Mouse (Mus musculus) embryonic facial prominence, embryonic 10.5 days (tissue): Measurements from ENCODE around the gene Cbr3. TPM values are rescaled to one million over a fixed set of nuclear protein-coding genes. Genes with fewer than 3 reads are reported as not detected.
"Not testable (repeated sequence)": the region's sequence is repeated elsewhere in the genome, so short reads cannot be mapped to it uniquely, and the experiment has no call there.

Source experiments
- DNase-seq: peaks from one replicate; pipeline ENCODE4 v3.0.0-alpha.2; 2017; ENCODE audit warnings: low spot score
- H3K27ac ChIP-seq: fragments of 300-500 bp; sonication (generic); replicated peaks from 2 replicates; pipeline ENCODE4 v1.5.1; 2016; ENCODE audit warnings: mild to moderate bottlenecking
- H3K27me3 ChIP-seq: fragments of 300-500 bp; sonication (generic); replicated peaks from 2 replicates; pipeline ENCODE4 v1.6.1; 2016; ENCODE audit warnings: low read depth, mild to moderate bottlenecking; ENCODE audit not compliant: poor library complexity, severe bottlenecking
- H3K36me3 ChIP-seq: fragments of 300-500 bp; sonication (generic); replicated peaks from 2 replicates; pipeline ENCODE4 v1.6.1; 2016; ENCODE audit warnings: mild to moderate bottlenecking, moderate library complexity
- H3K4me1 ChIP-seq: fragments of 300-500 bp; sonication (generic); 2 replicates; pipeline ENCODE4 v1.6.1; 2016
- H3K4me3 ChIP-seq: fragments of 300-500 bp; sonication (generic); 2 replicates; pipeline ENCODE4 v1.5.1; 2016; ENCODE audit warnings: mild to moderate bottlenecking, moderate library complexity
- H3K9me3 ChIP-seq: fragments of 300-500 bp; sonication (generic); 2 replicates; pipeline ENCODE4 v1.6.1; 2016; ENCODE audit warnings: mild to moderate bottlenecking
- WGBS: fragments of 180-500 bp; shearing (Covaris S2); methylation state at CpG from one replicate; pipeline ENCODE4 v1.1.7; 2016; 5-methylcytosine and 5-hydroxymethylcytosine counted together
- polyA plus RNA-seq: library from polyadenylated mRNA; unstranded; fragments of >200 nt; fragmentation: Nextera tagmentation; extraction: Ambion mirVana; gene quantifications from 2 replicates; pipeline ENCODE4 v1.2.1, GENCODE M21; 2016

Cbr3 gene
- polyA plus RNA-seq, 1 experiment from 2014 or later: 0.62 TPM

DNA sequence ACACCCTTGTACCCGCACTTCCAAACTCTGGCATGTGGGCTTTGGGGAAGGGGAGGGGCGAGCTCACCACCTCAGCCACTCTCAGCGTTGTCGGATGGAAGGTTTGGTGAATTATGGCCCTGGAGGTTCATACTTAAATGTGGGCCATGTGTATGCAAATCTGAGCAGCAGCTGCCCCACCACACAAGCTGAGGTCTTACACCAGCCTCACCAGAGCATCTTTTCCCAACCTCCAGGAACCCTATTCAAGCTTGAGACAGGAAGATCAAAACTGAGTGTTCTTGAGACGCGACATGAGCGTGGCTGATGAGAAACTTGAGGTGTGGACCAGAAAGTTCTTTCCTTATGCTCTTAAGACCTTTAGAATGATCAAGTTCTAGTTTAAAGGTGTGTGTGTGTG lies 1.4 kb downstream of the Cbr3 start:
- 32% methylated on average over 7 of the region's 7 CpGs for WGBS
- H3K9me3 ChIP-seq: no peaks in the 10 kb centered on the region
- 0 out of 2 replicates have a peak overlapping the region, but pooled peaks have one; percentile 61 for H3K4me3 ChIP-seq
- H3K27me3 ChIP-seq: peaks cover 62% of the 10 kb centered on the region
- H3K27ac ChIP-seq: no peak overlapping the region
- no peaks in the 10 kb centered on the region for H3K36me3 ChIP-seq
- DNase-seq: peak; percentile 33
- H3K4me1 ChIP-seq: peaks cover 24% of the 10 kb centered on the region

DNA sequence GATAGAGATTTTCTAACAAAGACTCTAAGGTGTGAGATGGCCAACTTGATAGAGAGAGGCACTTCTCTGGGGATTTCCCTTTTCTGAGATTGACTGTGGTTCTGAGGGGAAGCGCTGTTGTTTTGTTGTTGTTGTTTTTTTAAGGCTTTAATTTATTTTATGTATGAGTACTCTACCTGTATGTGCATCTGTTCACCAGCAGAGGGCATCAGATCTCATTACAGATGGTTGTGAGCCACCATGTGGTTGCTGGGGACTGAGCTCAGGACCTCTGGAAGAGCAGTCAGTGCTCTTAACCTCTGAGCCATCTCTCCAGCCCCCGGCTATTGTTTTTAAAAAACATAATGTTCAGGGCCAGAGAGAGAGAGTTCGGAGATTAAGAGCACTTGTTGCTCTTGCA lies 2.8 kb downstream of the Cbr3 start:
- Histone ChIP-seq H3K4me1 (peaks cover 24% of the 10 kb centered on the region), H3K27me3 (peaks cover 53% of the 10 kb centered on the region)
- H3K9me3 ChIP-seq, H3K27ac ChIP-seq, H3K4me3 ChIP-seq, H3K36me3 ChIP-seq, DNase-seq: not testable (repeated sequence)
- 91% methylated on average over 3 of the region's 3 CpGs for WGBS

DNA sequence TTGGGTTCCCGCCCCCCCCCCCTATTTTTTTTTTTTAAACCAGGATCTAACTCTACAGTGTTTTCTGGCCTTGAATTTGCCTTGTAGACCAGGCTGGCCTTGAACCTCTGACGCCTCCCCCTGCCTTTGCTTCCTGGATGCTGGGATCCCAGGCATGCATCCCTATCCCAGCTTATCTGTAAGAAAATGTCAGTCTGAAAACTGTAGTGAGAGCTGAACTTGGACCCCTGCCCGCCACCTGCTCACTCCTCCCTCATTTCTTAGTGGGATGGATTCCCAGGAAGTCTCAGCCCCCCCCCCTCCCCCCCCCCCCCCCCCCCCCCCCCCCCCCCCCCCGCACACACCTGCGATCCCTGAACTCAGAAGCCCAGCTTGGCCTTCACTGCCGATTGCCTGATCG lies 3.4 kb downstream of the Cbr3 start:
- H3K36me3 ChIP-seq: no peaks in the 10 kb centered on the region
- peaks cover 24% of the 10 kb centered on the region for H3K4me1 ChIP-seq
- no peak overlapping the region for H3K4me3 ChIP-seq
- 66% methylated on average over 7 of the region's 7 CpGs for WGBS
- peaks cover 47% of the 10 kb centered on the region for H3K27me3 ChIP-seq
- no peak overlapping the region for H3K27ac ChIP-seq
- DNase-seq: no peak
- H3K9me3 ChIP-seq: no peaks in the 10 kb centered on the region

- Histone ChIP-seq H3K4me3 (no peak overlapping the region), H3K27me3 (peaks cover 41% of the 10 kb centered on the region), H3K36me3 (no peaks in the 10 kb centered on the region), H3K9me3 (no peaks in the 10 kb centered on the region), H3K4me1 (peaks cover 23% of the 10 kb centered on the region), H3K27ac (no peak overlapping the region)
- no peak for DNase-seq
- whole genome bisulfite sequencing: 47% methylated on average over 5 of the region's 5 CpGs
Measured at GRCm38 (mm10) chr16:93686945-93687344, 3.9 kb downstream of the Cbr3 start.

DNA sequence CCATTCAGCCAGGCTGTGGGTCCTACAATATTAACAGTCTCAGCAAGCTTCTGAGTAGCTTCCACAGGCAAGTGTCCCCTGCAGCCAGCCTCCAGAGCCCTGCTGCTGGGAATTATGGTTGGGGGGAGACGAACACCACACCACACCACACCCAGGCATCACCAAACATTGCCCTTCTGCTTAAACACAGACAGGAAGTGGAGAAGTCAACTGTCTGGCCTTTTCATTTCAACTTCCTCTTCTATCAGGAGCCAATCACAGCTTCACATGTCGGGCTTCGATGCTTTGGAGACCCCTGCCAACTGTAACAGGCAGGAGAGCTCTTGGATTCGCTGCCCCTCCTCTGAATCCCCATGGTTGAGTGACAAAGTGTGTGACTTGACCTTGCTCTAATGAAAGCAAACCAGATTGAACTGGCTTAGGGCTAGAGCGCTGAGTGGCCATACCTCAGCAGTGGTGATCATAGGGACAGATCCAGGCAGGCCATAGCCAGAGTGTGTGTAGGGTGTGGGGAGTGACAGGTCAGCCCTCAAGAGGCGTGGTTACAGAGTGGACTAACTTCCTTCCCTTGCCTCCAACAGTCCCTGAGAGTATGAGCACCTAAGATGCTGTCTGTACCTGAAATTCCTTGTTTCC lies 8.3 kb downstream of the Cbr3 start:
- no peaks in the 10 kb centered on the region for H3K4me1 ChIP-seq
- 78% methylated on average over 6 of the region's 6 CpGs for WGBS
- H3K4me3 ChIP-seq: no peak overlapping the region
- H3K27ac ChIP-seq: no peak overlapping the region
- H3K9me3 ChIP-seq: no peaks in the 10 kb centered on the region
- no peaks in the 10 kb centered on the region for H3K36me3 ChIP-seq
- DNase-seq: no peak
- H3K27me3 ChIP-seq: 0 out of 2 replicates have a peak, but pooled peaks cover 3% of the 10 kb centered on the region

- Histone ChIP-seq H3K36me3 (no peaks in the 10 kb centered on the region), H3K9me3 (no peaks in the 10 kb centered on the region), H3K4me3 (no peak overlapping the region), H3K27ac (no peak overlapping the region), H3K4me1 (no peaks in the 10 kb centered on the region), H3K27me3 (0 out of 2 replicates have a peak, but pooled peaks cover 6% of the 10 kb centered on the region)
- DNase-seq: no peak
- WGBS: 72% methylated on average over 2 of the region's 2 CpGs
Measured at GRCm38 (mm10) chr16:93692744-93693143, 9.7 kb downstream of the Cbr3 start.

GRCm38 (mm10) chr16:93707116-93707515 lies 24.1 kb downstream of the Cbr3 start:
- Histone ChIP-seq H3K27ac (no peak overlapping the region), H3K4me3 (no peak overlapping the region), H3K4me1 (peaks cover 9% of the 10 kb centered on the region), H3K9me3 (no peaks in the 10 kb centered on the region), H3K27me3 (peaks cover 23% of the 10 kb centered on the region), H3K36me3 (no peaks in the 10 kb centered on the region)
- 91% methylated on average over 7 of the region's 7 CpGs for WGBS
- DNase-seq: no peak

DNA sequence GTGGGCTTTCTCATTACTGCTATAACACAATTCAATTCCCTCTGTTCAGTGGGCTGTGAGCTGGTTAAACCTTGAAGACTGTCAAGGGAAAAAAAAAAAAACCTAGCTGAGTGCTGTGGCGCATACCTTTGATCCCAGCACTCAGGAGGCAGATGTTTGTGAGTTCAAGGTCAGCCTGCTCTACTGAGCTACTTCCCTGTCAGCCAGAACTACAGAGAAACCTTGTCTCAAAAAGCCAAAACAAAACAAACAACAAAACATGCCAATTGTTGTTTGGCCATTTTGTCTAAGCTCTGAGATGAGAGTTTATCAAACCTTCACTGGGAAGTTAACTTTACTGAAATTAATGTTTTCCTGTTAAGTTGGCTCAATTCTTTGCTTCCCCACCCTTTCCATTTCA lies 26.2 kb downstream of the Cbr3 start:
- WGBS: 76% methylated on average over 1 of the region's 1 CpGs
- peaks cover 44% of the 10 kb centered on the region for H3K27me3 ChIP-seq
- no peak overlapping the region for H3K4me3 ChIP-seq

DNA sequence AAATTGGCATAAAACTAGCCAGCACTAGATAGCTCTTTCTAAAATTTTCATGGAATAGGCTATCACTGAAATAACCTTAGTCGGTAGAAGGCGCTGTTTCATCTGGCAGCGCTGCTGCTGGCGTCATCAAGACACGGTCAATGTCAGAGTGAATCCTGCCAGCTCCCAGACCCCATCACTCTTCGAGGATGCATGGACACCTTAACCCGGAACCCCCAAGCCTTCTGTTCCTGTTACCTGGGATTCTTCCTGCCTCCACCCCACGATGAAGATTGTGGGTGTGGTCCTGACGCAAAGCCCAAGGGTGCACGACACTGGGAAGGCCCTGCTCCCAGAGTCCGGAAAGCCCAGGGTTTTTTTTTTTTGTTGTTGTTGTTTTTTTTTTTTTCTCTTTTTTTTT lies 27.9 kb downstream of the Cbr3 start:
- peak; percentile 72 for DNase-seq
- Histone ChIP-seq H3K27ac (no peak overlapping the region), H3K9me3 (no peaks in the 10 kb centered on the region), H3K4me3 (peak overlapping the region; percentile 82), H3K27me3 (peaks cover 50% of the 10 kb centered on the region), H3K4me1 (peaks cover 23% of the 10 kb centered on the region), H3K36me3 (no peaks in the 10 kb centered on the region)
- under 1% methylated on average over 11 of the region's 11 CpGs for WGBS

More for the DNA sequence above, 26.2 kb downstream of the Cbr3 start:
- Histone ChIP-seq H3K27ac (no peak overlapping the region), H3K9me3 (no peaks in the 10 kb centered on the region), H3K4me1 (peaks cover 19% of the 10 kb centered on the region), H3K36me3 (no peaks in the 10 kb centered on the region)
- no peak for DNase-seq

DNA sequence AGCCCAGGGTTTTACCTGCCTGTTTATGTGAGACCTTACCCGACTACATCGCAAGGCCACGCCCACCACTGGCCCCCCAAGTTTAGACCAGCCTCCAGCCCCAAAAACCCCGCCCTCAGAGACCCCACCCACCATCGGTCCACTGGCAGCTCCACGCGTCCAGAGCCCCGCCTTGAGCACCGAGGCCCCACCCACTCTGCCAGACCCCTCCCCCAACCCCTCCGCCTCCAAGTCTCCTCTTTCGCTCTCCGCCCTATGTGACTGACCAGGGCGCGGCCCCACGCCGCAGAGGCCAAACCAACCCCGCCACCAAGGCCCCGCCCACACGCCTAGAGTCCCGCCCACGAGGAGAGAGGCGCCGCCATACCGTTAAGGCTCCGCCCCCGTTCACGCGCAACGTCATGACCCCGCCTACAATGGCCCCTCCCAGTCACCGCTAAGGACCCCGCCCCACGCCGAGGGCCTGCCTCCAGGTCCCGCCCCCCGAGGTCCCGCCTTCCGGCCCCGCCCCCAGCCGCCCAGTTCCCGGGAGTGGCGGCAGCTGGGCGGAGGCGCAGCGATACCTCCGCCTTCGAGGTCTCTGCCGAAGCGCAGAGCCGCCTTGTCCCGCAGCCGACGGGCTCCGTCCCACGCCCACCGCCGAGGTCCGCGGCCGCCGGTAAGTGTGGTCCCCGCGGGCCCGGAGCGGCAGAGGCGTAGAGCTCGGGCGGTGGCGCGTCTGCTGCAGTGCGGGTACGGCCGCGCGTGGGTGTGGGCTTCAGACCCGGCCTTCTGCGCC lies 28.6 kb downstream of the Cbr3 start, which contains the start of gene Dop1b:
Gene Dop1b (plus strand): TSS at position 494 of the 778 bp plus-strand sequence.
- no peaks in the 10 kb centered on the region for H3K9me3 ChIP-seq
- peaks cover 23% of the 10 kb centered on the region for H3K4me1 ChIP-seq
- H3K27ac ChIP-seq: peak within 1 kb of the TSS; percentile 83
- peak within 1 kb of the TSS; percentile 82 for H3K4me3 ChIP-seq
- WGBS: 1% methylated on average over 77 of the region's 77 CpGs
- peak; percentile 100 for DNase-seq
- H3K36me3 ChIP-seq: no peaks in the 10 kb centered on the region
- peaks cover 45% of the 10 kb centered on the region for H3K27me3 ChIP-seq

DNA sequence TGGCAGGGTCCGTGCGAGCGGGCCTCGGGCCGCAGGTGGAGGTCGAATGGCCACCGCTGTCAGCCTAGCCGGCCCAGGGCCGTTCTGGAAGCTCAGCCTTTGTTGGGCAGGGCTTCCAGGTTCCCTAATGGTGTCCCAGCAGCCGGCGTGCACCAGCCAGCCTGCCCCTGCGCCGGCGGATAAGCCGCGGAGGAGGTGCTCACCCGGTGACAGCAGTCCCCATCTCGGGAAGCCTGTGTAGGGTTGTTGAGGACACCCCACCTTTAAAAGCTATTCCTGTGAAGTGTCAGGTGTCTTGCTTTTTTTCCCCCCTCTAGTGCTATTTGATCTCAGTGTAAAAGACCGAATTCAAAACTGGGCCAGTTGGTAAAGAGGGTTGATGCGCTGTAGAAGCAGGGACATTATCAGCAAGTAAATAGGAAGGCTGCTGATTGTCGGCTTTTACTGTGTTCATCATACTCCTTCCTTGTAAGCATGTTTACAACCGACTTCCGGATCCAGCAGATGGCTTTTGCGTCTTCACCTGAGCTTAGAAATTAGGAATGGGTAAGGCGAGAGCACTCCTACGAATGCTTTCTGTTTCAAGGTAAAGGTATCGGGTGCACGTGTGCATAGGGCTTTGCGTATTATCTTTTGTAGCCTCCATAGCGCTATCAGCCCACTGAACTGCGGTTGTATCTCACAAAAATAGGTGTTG lies 29.3 kb downstream of the Cbr3 start:
- Histone ChIP-seq H3K9me3 (no peaks in the 10 kb centered on the region), H3K36me3 (no peaks in the 10 kb centered on the region), H3K27me3 (peaks cover 38% of the 10 kb centered on the region), H3K4me1 (peaks cover 27% of the 10 kb centered on the region), H3K4me3 (peak overlapping the region; percentile 82), H3K27ac (peak overlapping the region; percentile 83)
- no peak for DNase-seq
- WGBS: 13% methylated on average over 31 of the region's 31 CpGs

- Histone ChIP-seq H3K36me3 (no peaks in the 10 kb centered on the region), H3K4me3 (peak overlapping the region; percentile 82), H3K27me3 (peaks cover 33% of the 10 kb centered on the region), H3K9me3 (no peaks in the 10 kb centered on the region), H3K27ac (no peak overlapping the region), H3K4me1 (peaks cover 30% of the 10 kb centered on the region)
- no peak for DNase-seq
- WGBS: 84% methylated on average over 7 of the region's 7 CpGs
Measured at GRCm38 (mm10) chr16:93712966-93713365, 30.0 kb downstream of the Cbr3 start.
